Mouse (Mus musculus) thymus, adult 2 months (tissue): Measurements from ENCODE around the gene Midn.

Experiments
- CTCF ChIP-seq: fragments of 200-500 bp; IDR thresholded peaks from 2 replicates; pipeline ENCODE4 v1.5.1; 2012; ENCODE audit warnings: mild to moderate bottlenecking, control low read depth, low read length, moderate library complexity, borderline replicate concordance; ENCODE audit not compliant: control insufficient read depth, poor library complexity, insufficient read depth; ENCODE audit errors: extremely low read depth
- POLR2A ChIP-seq: fragments of 200-500 bp; IDR thresholded peaks from 2 replicates; pipeline ENCODE4 v1.6.1; 2012; ENCODE audit warnings: mild to moderate bottlenecking, low read length, control low read depth, moderate library complexity; ENCODE audit not compliant: control insufficient read depth, poor library complexity, insufficient read depth; ENCODE audit errors: extremely low read depth

GRCm38 (mm10) chr10:80115290-80115943, 32.7 kb upstream of the Midn start, which contains the start of gene Stk11:
- peak; percentile 64 for TF ChIP-seq POLR2A
- no peak; the same call in 1 of the 2 replicates for TF ChIP-seq CTCF
